Mouse (Mus musculus) ES-CJ7 (cell line): ENCODE measurements at regions not wholly inside any gene's neighbourhood (a gene's known extent, or its start where the extent isn't known, plus 50 kb on each side); places are given as distances from the start of the nearest gene placed in this dataset.

Source experiments
- DNase-seq: peaks from one replicate; pipeline ENCODE4 v3.0.0; 2011; ENCODE audit warnings: low read depth, low spot score

DNA sequence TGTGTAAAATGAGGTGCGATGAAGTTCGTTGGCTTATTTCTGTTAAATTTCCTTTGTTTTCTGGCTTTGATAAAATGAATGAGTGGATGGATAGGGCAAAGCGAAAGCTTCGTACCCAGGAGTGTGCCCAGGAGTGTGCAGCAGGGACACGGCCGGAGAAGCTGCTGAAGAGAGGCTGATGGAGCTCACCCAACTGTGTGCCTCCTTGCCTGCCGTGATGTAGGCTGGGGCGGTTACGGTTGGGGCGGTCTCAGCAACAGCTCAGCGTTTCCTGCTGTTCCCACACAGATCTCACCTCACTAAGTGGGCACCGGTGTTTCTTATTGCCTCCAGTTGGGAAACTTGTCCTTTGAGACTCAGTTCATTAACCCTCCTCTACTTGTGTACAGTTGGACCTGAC lies 208.2 kb upstream of the Ttc29 start:
- DNase-seq = no peak

DNA sequence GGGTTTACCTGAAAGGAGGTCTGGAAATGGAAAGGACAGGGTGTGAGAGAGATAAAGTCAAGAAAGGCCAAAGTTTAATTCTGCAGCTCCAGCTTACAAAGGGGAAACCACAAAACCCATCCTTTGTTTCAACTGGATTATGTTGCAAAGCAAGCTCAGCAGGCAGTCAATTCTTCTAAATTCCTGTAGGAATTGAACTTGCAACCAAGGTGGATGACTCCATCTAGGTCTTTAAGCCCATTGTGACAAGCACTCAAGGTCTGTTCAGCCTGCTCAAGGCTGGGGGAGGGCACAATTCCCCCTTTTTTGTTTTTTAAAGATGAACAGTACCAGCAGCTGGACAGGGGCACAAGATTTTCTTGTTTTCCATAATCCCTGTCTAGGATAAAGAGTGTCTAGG lies 200.0 kb upstream of the Ttc29 start:
- peak; percentile 87 for DNase-seq

DNA sequence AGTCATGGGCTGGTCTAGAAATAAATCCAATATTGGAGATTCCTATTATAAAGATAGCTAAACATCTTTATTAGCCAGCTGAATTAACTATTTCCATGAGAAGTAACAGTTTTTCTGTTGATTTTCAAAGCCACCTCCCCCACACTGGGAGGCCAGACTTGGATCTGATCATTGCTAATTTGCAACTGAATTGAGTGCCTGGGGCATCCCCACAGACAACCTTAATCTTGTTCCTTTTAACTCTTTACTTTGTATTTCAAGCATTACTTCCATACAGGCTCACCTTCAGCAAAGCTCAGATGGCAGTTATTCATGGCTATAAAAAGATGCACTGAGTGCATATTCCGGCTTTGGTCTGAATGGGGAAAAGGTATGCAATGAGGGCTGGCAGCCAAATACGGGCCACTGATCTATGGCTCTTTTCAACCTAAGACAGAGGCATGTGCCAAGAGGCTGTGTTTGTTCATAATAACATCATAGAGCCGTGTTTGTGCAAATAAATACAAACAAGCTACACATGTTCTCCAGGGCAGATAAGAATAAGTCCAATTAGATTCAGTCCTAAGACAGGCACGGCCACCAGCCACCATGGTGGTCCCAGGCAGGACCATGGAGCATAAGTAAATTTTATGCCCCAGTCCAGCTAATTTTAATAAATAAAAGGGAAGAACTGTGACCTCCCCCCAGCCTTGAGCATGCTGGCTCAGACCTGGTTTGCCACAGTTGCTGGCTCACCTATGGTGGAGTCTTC lies 194.5 kb upstream of the Ttc29 start:
- peak; percentile 74 for DNase-seq

DNA sequence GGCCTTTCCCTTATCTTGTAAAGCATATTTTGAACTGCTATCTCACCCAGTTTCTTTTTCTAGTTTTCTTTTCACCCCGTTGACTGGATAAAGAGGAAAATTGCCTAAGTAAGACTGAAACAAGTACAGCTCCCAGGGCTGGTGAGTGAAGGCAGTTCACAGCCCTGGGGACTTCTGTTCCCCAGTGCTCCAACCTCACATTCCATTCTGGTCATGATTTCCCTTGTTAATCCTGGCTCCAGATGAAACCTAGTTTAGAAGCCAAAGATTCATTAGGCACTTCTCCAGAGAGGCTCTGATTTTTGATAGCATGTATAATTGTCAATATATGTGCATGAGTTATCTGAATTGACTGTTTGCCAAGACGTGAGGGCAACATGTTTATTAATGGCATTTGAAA lies 191.6 kb upstream of the Ttc29 start:
- no peak for DNase-seq

DNA sequence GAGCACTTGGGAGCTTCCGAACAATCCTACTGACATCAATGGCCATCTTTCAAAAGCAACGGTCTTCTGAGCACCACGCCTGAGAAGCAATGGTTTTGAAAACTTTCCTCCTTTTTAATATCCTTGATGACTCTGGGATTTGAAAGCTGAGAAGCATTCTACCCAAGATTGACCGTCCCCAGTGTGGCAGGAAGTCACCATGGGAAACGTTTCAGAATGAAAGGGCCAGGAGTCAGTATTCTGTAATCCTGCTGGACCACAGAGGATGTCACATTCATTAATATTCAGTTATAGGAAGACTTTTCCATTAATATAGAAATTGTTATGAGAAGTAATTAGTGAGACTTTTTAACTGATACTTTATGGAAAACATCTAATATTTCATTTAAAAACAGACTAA lies 190.1 kb upstream of the Ttc29 start:
- DNase-seq = no peak

DNA sequence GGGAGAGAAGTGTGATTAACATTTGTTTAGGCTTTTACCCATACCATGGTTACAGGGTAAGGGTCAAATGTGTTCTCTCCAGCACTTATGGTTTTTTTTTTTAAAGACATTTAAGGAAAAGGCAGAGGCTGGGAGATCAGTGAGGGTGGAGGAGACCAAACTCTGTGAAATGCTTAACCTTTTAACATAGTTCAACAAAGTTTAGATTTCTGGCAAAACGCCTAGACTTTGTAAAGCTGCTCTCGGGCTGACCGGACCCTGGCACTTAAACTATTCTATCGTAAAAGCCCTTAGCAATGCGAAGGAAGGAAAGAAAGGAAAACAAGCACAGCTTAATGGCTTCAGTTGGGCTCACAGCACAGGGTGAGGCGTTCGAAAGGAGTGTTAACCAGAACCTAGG lies 189.6 kb upstream of the Ttc29 start:
- DNase-seq = no peak

DNA sequence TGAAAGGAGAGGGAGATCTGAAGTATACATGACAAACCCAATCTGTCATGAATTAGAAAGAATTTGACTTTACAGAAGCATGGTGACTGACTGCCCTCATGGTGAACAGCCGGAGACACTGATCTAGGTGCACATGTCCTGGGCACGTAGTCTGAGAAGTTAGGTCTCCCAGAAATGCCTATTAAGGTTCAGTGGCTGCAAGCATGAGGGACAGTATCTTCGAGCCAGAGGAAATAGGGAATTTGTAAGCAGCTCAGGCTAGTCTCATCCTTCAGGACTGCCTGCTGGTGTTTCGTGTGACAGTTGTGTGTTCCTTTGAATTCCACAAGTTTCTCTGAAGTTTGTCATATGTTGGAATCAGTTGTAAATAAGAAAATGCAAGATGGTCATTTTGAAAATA lies 189.2 kb upstream of the Ttc29 start:
- no peak for DNase-seq

DNA sequence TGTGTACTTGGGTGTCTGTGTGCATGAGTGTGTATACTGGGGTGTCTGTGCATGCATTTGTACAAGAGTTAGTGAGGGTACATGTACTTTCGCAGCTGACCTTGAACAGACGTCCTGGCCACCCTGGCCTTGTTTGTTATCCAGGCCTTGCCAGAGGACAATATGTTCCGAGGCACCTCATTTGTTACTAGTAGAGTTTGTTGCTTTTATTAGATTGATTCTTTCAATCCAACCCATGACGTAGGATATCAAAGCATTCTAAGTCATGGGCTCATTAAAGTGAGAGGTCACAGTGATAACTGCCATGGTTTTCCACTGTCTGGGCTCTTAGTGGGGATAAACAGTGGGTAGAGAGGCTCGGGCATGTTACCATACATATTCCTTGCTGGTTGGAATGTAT lies 188.1 kb upstream of the Ttc29 start:
- no peak for DNase-seq

DNA sequence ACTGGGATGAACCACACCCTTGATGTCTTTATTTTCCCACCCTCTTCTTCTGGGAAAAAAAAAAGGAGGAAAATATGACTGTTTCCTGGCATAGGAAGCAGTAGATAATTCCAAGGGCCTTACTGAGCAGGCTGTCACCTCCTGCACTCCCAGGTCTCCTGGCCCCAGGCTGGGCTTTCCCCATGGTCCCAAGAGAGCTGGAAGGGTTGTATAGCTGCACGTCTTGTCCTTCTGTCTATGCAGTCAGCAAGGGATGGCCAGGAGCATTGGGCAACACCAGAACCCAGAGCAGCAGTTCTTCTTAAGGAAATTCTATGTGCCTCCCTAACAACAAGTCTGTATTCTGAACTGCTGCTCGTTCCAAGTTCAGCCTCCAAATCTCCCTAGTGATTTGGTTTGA lies 185.7 kb upstream of the Ttc29 start:
- DNase-seq = no peak

DNA sequence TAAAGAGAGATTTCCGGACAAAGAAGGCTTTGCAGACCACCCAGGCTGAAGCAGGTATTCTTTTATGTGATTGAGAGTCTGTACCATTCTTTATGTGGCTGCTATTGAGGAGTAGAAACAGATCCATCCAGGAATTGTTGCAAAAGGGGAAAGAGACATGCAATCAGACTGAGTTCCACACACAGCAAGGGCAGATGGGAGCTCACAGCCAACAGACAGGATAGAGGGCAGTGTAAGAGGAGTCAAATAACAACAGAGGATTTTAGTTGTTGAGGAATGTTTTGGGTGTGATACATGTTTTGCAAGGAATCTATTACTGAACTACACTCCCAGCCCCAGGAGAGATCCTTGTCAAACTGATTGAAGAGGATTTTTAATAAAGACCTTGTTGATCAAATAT lies 184.2 kb upstream of the Ttc29 start:
- DNase-seq = no peak

DNA sequence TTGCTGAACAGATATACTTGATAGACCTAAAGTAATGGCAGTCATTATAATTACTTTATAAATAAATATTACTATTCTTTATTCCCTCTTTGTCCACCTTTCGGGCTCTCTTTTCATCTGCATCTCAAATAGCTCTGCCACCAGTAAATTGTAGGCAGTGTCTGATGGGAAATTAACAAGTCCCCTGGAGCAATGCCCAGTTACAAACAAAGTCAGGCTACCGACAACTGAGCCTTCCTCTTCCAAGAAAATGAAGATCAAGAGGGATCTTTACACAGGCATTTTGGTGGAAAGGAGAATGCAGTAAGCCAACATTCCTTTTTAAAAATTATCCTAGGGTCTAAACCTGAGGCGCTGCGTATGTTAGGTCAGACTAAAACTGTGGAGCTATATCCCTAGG lies 181.3 kb upstream of the Ttc29 start:
- no peak for DNase-seq

DNA sequence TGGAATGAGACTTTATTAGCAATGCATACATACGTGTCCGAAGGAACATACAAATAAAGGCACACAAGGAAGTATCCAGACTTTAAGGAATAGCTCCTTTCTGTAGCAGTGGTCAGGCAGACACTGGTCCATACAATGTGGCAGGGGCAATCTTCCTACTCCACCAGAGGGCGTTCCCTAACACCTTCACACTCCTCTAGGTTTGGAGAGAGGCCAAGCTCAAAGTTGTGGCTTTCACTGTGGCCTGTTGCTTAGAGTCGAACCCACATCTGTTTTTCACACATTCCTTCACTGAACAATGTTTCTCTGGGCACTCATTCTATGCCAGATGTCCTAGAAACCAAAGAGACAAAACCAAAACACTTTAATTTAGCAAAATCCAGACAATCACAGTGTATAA lies 178.4 kb upstream of the Ttc29 start:
- no peak for DNase-seq

DNA sequence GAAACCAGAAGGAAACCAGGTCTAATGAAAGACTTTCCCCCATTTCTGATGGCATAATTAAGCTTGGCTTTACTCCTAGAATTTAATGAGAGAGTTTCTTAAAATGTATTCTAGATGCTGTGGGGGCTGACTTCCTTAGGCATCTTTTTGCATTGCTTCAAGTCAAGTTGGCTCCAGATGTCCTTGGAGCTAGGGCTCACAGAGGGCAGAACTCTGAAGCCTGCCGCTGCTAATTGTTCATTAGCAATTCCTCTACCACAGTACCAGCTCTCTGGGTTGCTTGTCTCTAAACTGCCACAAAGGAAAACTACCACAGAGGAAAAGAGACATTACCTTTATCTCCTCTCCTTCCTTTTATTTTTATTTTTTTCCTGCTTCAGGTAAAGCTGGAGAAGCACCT lies 175.9 kb upstream of the Ttc29 start:
- no peak for DNase-seq

DNA sequence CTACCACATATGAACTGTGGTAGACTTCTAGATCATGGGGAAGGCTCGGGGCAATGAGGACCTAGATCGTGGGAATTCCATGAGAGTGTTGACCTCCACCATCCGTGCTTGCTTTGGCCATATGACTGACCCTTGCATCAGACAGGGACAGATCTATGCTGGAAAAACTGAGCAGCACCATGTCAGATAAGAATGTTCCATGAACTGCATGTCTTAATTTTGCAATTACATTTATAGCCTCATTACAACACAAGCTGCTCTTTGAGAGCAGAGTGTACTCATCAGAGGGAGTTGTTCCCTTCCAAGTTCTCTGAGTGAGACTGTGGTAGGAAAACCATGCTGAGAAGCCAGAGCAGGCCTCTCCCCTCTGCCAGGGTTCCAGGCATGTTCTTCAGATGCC lies 166.4 kb upstream of the Ttc29 start:
- no peak for DNase-seq

DNA sequence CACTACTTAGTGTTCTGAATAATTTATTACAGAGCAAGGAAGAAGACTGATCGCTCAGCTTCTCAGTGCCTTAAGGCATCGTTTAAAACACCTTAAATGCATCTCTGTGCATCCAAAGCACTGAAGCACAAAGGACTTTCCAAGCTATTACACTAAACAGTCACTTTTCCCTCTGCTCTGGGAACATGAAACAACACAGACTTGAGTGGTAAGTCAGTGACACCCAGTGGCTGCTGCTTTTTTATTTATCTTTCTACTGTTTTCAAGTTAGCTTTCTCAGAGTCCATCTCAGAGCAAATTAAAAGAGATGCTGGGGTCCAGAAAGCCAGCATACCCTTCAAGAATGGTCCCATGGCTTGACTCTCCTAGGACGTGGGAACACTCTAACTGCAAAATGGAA lies 162.3 kb upstream of the Ttc29 start:
- DNase-seq = no peak

DNA sequence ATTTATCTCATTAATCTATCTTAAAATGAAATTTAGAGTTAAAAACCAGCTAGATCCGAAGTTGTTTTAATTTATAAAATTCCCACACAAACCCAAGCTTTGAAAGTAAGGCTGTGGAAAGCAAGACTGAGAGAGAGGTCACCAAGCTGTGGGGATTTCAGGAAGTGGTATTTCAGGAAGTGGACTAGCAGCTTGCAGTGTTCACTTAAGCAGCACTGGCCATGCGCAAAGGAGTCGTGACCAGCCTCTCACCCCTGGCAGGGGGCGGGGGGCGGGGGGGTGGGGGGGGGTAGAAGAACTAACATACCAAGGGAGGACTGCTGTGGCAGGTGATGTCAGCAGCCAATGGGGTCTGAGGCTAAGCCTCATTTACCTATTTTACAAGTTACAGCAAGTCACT lies 158.7 kb upstream of the Ttc29 start:
- DNase-seq = no peak

DNA sequence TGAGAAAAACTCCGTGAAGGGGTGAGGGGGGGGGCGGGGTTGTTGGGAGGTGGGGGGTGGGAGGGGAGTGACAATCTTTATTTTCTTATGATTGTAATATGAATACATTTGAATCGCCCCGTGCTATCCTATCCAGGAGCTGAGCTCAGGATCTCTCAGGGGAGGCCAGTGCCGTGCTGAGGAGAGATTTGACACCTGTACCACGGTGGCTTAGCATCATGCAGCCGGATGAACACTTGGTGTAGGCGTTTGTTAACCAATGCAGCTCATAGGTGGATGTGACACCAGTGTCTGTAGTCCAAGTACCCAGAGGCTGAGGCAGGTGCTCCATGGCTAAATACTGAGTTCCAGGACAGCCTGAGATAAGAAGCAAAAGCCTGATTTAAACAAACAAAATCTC lies 158.2 kb upstream of the Ttc29 start:
- no peak for DNase-seq

DNA sequence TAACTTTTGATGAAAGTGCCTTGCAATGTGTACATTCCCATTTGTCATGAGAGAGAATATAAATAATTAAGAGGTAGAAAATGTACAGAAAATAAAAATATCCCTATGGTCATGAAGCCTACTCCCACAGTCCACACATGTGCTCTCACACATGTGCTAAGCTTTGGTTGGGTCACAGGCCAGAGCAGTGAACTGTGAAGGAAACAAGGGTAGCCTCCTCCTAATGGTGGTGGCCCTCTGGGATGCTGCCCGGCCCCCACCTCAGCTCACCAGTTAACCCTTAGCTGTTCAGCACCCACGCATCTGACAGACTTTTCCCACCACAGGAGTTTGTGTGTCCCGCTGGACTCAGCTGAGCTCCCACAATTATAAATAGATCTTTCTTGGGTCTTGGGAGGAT lies 157.6 kb upstream of the Ttc29 start:
- no peak for DNase-seq

DNA sequence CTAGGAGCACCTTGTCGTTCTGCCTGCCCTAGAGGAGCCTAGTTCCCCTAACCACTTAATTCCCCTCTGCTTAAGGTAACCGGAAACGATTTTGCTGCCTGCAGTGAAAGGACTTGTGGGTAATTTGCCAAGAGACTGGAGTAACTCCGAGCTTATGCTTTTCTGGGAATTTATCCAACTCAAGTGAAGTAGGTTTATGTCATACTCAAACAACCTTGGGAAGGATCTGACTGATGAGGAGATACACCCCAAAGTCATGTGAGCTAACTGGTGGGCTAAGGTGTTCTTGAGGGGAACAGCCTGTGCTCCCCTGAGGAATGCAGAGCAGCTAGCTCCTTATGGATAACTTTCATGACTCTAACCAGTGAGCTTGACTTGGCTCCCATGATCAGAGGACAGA lies 155.7 kb upstream of the Ttc29 start:
- no peak for DNase-seq

DNA sequence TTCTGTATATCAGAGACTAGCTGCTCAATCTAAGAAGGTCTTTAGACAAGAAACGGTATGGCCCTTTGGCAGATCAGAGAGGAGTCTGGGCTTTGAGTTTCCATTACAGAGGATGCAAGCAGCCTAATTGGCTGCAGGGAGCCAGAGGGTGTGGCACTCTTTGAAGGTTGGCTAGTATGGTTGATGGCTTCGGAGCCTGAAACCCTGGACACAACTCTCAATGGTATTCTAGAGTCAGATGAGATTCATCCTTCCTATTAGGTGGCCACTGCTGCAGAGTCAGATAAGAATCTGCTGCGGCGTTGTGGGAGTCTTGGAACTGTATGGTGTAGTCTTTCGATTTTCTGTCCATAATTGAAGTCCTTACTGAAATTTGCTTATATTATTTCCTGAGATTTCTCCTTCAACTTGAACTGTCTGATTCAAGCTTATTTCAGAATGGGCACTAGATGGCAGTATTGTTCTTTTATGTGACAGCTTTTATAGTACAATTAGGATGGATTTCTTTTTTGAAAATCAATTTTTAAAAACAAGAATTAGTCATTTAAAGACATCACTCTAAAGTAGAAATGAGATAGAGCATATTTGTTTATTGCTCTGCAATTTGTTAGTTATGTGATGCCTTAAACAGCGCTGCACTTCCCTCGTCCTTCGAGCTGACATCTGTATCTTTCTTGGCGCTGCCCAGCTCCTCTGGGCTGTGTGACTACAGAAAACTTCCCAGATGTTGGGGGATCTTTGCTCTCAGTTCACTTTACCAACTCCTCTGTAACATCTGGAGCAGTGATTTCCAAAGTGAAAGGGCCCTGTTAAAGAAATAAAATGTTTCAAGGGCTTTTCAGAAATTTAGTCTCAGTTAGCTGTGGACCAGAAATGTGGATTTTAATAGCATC lies 151.0 kb upstream of the Ttc29 start:
- peak; percentile 66 for DNase-seq

DNA sequence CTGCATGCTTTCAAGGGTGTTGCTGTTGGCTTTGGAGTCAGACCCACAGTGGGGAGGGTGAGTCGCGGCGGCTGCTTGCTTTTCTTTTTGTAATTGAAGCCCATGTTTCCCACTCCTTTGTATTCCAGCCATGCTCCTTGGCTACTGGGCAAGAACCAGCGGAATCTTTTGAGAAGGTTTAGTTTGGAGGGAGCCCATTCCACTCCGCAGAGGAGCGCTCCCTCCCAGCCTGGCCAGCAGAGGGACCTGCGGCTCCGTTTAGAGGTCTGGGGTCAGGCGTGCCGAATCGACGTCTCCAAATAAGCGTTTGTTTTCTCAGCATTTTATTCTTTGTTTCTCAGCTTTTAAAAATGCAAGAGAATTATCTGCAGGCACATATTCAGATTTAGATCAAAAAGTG lies 149.6 kb upstream of the Ttc29 start:
- peak; percentile 86 for DNase-seq

DNA sequence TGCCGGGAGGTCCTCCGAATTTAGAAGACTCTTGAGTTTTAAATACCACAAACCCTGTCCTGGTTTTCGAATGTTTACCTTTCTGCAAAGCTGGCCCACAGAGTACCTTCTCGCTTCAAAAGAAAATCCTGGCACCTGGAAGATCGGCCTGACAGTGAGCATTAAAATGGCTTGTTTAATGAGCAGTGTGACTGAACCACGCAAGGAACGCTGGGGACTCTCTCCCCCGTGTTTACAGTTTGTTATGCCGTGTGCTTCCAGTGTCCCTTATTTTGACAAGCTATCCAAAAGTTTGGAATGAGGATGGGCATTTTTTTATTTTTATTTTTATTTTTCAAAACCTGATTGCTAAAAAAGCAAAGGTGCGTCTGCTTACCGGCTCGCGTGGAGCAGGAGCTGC lies 148.9 kb upstream of the Ttc29 start:
- DNase-seq = no peak

DNA sequence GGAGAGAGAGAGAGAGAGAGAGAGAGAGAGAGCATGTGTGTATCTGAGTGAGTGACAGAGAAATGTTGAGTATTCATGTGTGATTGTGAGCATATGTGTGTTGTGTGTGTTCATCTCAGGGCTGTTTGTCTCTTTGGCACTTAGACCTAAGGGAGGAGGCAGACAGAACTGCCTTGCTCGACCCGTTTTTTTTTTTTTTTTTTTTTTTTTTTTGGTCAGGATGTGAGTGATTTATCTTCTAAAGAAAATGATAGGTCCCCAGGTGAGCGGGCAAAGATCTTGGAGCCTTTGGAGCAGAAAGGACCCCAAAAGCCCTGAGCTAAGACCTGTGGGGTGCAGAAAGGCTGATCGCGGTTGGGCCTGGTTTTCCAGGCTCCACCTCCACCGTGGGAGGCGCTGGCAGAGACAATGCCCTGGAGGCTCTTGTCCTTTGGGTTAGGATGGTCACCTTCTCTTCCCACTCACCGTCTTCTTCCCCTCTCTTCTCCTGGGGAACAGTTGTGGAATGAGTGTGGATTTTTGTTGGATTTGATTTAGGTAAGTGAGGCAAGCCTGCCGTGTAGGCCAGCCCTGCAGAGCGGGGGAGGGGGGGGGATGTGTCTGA lies 147.1 kb upstream of the Ttc29 start:
- peak; percentile 61 for DNase-seq
